Comparison of ENCODE assay signal across 12 mouse cellular contexts in the genomic region with DNA sequence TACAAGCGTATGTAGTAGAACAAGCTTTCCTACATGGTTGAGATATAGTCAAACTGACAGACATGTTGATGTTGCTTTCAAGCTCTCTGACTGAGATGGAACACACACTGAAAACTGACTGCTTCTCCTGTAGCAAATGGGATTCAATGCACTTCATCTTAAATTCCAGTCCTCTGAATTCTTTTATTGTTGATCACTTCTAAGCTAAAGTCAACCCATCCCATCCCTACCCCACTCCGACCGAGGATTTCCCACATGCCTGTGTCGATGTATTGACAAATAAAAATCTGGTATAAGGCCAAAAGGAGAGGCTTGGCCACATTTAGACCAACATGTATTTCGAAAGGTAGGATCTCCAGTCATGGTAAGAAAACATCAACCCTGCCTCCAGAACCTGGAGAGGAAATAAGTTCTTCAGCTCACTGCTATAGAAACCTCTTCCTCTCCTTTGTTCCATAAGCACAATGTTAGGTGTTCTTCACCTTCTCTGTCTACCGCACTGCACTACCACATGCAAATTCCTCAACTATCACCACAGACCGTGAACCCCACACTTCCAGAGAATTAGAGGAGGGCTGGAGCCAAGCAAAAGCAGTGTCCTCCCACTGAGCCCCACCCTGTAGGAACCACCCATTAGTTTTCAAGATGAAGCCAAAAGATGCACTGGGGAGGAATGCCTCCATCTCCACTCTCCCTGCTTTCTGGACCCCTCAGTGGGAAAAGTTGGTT.
DNase-seq lines count a peak whose midpoint lies in the region; ATAC-seq and TF ChIP-seq lines count a peak whose summit lies in the region.
"Had no signal": no experiment of that assay in that cellular context is flagged by ENCODE, and none has a peak within 500 bp of the region (broad histone marks: within the 10 kb centered on the region; RNA-seq: fewer than 3 reads in every experiment).

No protein-coding gene starts in this region.

- H3K36me3 ChIP-seq in embryonic facial prominence, embryonic 13.5 days = no peaks in the 10 kb centered on the region
- no peaks in the 10 kb centered on the region for H3K36me3 ChIP-seq in embryonic facial prominence, embryonic 10.5 days (replicated peaks)
- H3K36me3 ChIP-seq in CH12.LX (replicated peaks in 1 of 2; ENCODE audit: control insufficient read depth in 1 of 2, insufficient read depth in 1 of 2, low read length in 1 of 2) (no peaks in the 10 kb centered on the region), myocyte (ENCODE audit: control insufficient read depth, insufficient read depth) (no peaks in the 10 kb centered on the region)
- no peaks in the 10 kb centered on the region for H3K36me3 ChIP-seq in liver, postnatal 0 days (replicated peaks; ENCODE audit: insufficient read depth, low read length)
- H3K36me3 ChIP-seq: limb, embryonic 13.5 days had no signal

- H3K9me3 ChIP-seq in embryonic facial prominence, embryonic 13.5 days = no peaks in the 10 kb centered on the region
- H3K9me3 ChIP-seq in embryonic facial prominence, embryonic 10.5 days = no peaks in the 10 kb centered on the region
- no peaks in the 10 kb centered on the region for H3K9me3 ChIP-seq in CH12.LX (replicated peaks; ENCODE audit: low read length)
- H3K9me3 ChIP-seq in liver, postnatal 0 days (ENCODE audit: low read length) = no peaks in the 10 kb centered on the region
- H3K9me3 ChIP-seq: limb, embryonic 13.5 days had no signal

- no peak for TF ChIP-seq EP300 in CH12.LX (IDR thresholded peaks at IDR 0.05; ENCODE audit: low read length)
- TF ChIP-seq EP300 in liver, postnatal 0 days (IDR thresholded peaks at IDR 0.05; ENCODE audit: low read depth) = no peak

- H3K9ac ChIP-seq in embryonic facial prominence, embryonic 13.5 days = no peak overlapping the region
- H3K9ac ChIP-seq in CH12.LX (ENCODE audit: insufficient read depth, low read depth) = no peak overlapping the region
- H3K9ac ChIP-seq in liver, postnatal 0 days (replicated peaks) = no peak overlapping the region
- H3K9ac ChIP-seq: limb, embryonic 13.5 days had no signal

- WGBS in embryonic facial prominence, embryonic 13.5 days = 87% methylated on average over 7 of the region's 7 CpGs
- WGBS in embryonic facial prominence, embryonic 10.5 days = 89% methylated on average over 7 of the region's 7 CpGs
- 76% methylated on average over 7 of the region's 7 CpGs for WGBS in liver, postnatal 0 days (ENCODE audit: insufficient replicate concordance)

- H3K4me3 ChIP-seq in embryonic facial prominence, embryonic 13.5 days = no peak overlapping the region
- no peak overlapping the region for H3K4me3 ChIP-seq in embryonic facial prominence, embryonic 10.5 days
- no peak overlapping the region for H3K4me3 ChIP-seq in left cerebral cortex, adult 2 months
- H3K4me3 ChIP-seq in CH12.LX (replicated peaks in 1 of 3; ENCODE audit: low read depth in 2 of 3, low read length in 2 of 3, poor library complexity in 1 of 3) (no peak overlapping the region), myocyte (no peak overlapping the region)
- H3K4me3 ChIP-seq in liver, postnatal 0 days (ENCODE audit: low read depth, low read length) = no peak overlapping the region
- H3K4me3 ChIP-seq: limb, embryonic 13.5 days had no signal

- no peak for TF ChIP-seq RAD21 in CH12.LX (IDR thresholded peaks at IDR 0.05; ENCODE audit: low read depth, low read length)

- no peak overlapping the region for H3ac ChIP-seq in myocyte (ENCODE audit: control insufficient read depth, insufficient read length)

- TF ChIP-seq CTCF in left cerebral cortex, adult 2 months (IDR thresholded peaks at IDR 0.05) = no peak
- no peak for TF ChIP-seq CTCF in CH12.LX (conservative IDR thresholded peaks at IDR 0.05 in 1 of 2, IDR thresholded peaks at IDR 0.05 in 1 of 2; ENCODE audit: low read depth in 2 of 2, low read length in 2 of 2)
- no peak for TF ChIP-seq CTCF in liver, postnatal 0 days (IDR thresholded peaks at IDR 0.05; ENCODE audit: low read depth)

- no peaks in the 10 kb centered on the region for H3K79me2 ChIP-seq in CH12.LX (replicated peaks; ENCODE audit: control insufficient read depth, extremely low read depth, insufficient read depth, poor library complexity, severe bottlenecking)
- no peaks in the 10 kb centered on the region for H3K79me2 ChIP-seq in myocyte (ENCODE audit: control insufficient read depth, insufficient read depth)

- peak overlapping the region; percentile 5; the same call in 1 of the 2 replicates for H3K27ac ChIP-seq in embryonic facial prominence, embryonic 13.5 days
- no peak overlapping the region for H3K27ac ChIP-seq in embryonic facial prominence, embryonic 10.5 days (replicated peaks)
- peak overlapping the region; percentile 33 for H3K27ac ChIP-seq in left cerebral cortex, adult 2 months
- no peak overlapping the region for H3K27ac ChIP-seq in CH12.LX (ENCODE audit: insufficient read depth, low read depth)
- no peak overlapping the region for H3K27ac ChIP-seq in liver, postnatal 0 days (ENCODE audit: low read depth)
- H3K27ac ChIP-seq: limb, embryonic 13.5 days had no signal

- H3K4me1 ChIP-seq in embryonic facial prominence, embryonic 13.5 days = peaks cover 31% of the 10 kb centered on the region
- H3K4me1 ChIP-seq in embryonic facial prominence, embryonic 10.5 days = peaks cover 11% of the 10 kb centered on the region
- peaks cover 2 to 30% of the 10 kb centered on the region in 2 experiments; a peak in 3 of 4 replicates for H3K4me1 ChIP-seq in CH12.LX (ENCODE audit: control insufficient read depth in 1 of 2, insufficient read depth in 2 of 2)
- no peaks in the 10 kb centered on the region for H3K4me1 ChIP-seq in liver, postnatal 0 days (ENCODE audit: insufficient read depth)

- dilution Hi-C loops in CH12.LX (cut with MboI; ENCODE audit: extremely low pct_ligation_motif_present, extremely low pct_unique_long_range_greater_than_20kb, low sequenced_read_pairs) = no loop called here

- no peak overlapping the region for H3K4me2 ChIP-seq in embryonic facial prominence, embryonic 13.5 days
- no peak overlapping the region for H3K4me2 ChIP-seq in CH12.LX (ENCODE audit: insufficient read depth, low read depth, poor library complexity, severe bottlenecking)
- peak overlapping the region; percentile 90 for H3K4me2 ChIP-seq in myocyte (ENCODE audit: low read depth)
- H3K4me2 ChIP-seq in liver, postnatal 0 days (ENCODE audit: low read depth, low read length) = no peak overlapping the region
- H3K4me2 ChIP-seq: limb, embryonic 13.5 days had no signal

- TF ChIP-seq POLR2A in CH12.LX (IDR thresholded peaks at IDR 0.05; ENCODE audit: low read depth, low read length) (no peak), myocyte (IDR thresholded peaks at IDR 0.05; ENCODE audit: insufficient read length, low read depth) (no peak)

- DNase-seq in embryonic facial prominence, embryonic 10.5 days (ENCODE audit: low spot score) = no peak
- no peak for DNase-seq in left cerebral cortex, adult 2 months (ENCODE audit: extremely low spot score in 1 of 2, low spot score in 2 of 2)
- DNase-seq in left cerebral cortex, postnatal 14 days (ENCODE audit: low spot score in 2 of 2) = no peak
- DNase-seq in CH12.LX (ENCODE audit: extremely low read depth) = peak; percentile 10
- no peak for DNase-seq in liver, postnatal 0 days
- DNase-seq in spleen, postnatal 36 days (ENCODE audit: low spot score in 2 of 2) = no peak
- DNase-seq: cerebellum, adult 11-12 months; thymus, adult 2 months had no signal

- no peaks in the 10 kb centered on the region for H3K27me3 ChIP-seq in embryonic facial prominence, embryonic 13.5 days
- no peaks in the 10 kb centered on the region for H3K27me3 ChIP-seq in embryonic facial prominence, embryonic 10.5 days (replicated peaks; ENCODE audit: low read depth, poor library complexity, severe bottlenecking)
- H3K27me3 ChIP-seq in CH12.LX (replicated peaks) (no peaks in the 10 kb centered on the region), myocyte (ENCODE audit: control insufficient read depth, insufficient read depth, insufficient read length) (no peaks in the 10 kb centered on the region)
- no peaks in the 10 kb centered on the region for H3K27me3 ChIP-seq in liver, postnatal 0 days (ENCODE audit: insufficient read depth, low read length)
- H3K27me3 ChIP-seq: limb, embryonic 13.5 days had no signal

- 0 out of 2 replicates have a peak, but pooled peaks have one; percentile 57 for ATAC-seq in embryonic facial prominence, embryonic 13.5 days (ENCODE audit: insufficient number of reproducible peaks, insufficient read depth, low FRiP score, low TSS enrichment, low read depth)
- no peak for ATAC-seq in liver, postnatal 0 days
- ATAC-seq: forebrain, embryonic 14.5 days had no signal

- intact Hi-C loops in left cerebral cortex, adult 2 months (cut with DNase I) = loop anchor here (5.0 to 10.0 kb wide), 4 partner anchors 66 to 1417 kb away; partner anchors contain the start of gene Klf6
- intact Hi-C loops in left cerebral cortex, postnatal 14 days (cut with DNase I) = loop anchor here (5.0 kb wide), 2 partner anchors 66 to 276 kb away; no protein-coding TSS in a partner anchor

- in situ Hi-C loops in CH12.LX (cut with MboI; ENCODE audit: low pct_ligation_motif_present, low pct_unique_long_range_greater_than_20kb, low sequenced_read_pairs) = no loop called here

TF ChIP-seq in CH12.LX, 34 proteins besides CTCF, POLR2A, EP300 and RAD21:
- TF ChIP-seq MAFK (IDR thresholded peaks at IDR 0.05; ENCODE audit: insufficient replicate concordance, low read length) (no peak), POLR2AphosphoS2 (IDR thresholded peaks at IDR 0.05; ENCODE audit: low read depth, low read length) (no peak), UBTF (IDR thresholded peaks at IDR 0.05; ENCODE audit: low read depth, low read length) (no peak), SMC3 (IDR thresholded peaks at IDR 0.05; ENCODE audit: low read depth, low read length) (no peak)
TF ChIP-seq in CH12.LX: peak in this region for 0.

TF ChIP-seq in myocyte, 11 proteins besides CTCF, POLR2A, EP300 and RAD21:
- TF ChIP-seq REST (IDR thresholded peaks at IDR 0.05; ENCODE audit: insufficient read depth, insufficient read length) (no peak), MYOD1 (IDR thresholded peaks at IDR 0.05; ENCODE audit: control insufficient read depth in 1 of 3, insufficient read length in 2 of 3, low read depth in 2 of 3) (no peak), CEBPB (IDR thresholded peaks at IDR 0.05; ENCODE audit: insufficient read depth, poor library complexity, severe bottlenecking) (no peak), POLR2AphosphoS2 (IDR thresholded peaks at IDR 0.05; ENCODE audit: insufficient read length, low read depth) (no peak), TCF3 (IDR thresholded peaks at IDR 0.05; ENCODE audit: insufficient read length, low read depth) (no peak), E2F4 (IDR thresholded peaks at IDR 0.05; ENCODE audit: insufficient read depth) (no peak), MAX (IDR thresholded peaks at IDR 0.05; ENCODE audit: low read depth) (no peak)

Comparison
In these comparisons a context has a peak if more than half of its experiments do, and no peak if none do; other contexts are left out.
1. H3K27ac ChIP-seq: peak in embryonic facial prominence, embryonic 13.5 days (single experiment) and left cerebral cortex, adult 2 months (single experiment); none in embryonic facial prominence, embryonic 10.5 days (single experiment), CH12.LX (single experiment) and liver, postnatal 0 days (single experiment).